Mouse (Mus musculus): ENCODE measurements at regions not wholly inside any gene's neighbourhood (a gene's known extent, or its start where the extent isn't known, plus 50 kb on each side); places are given as distances from the start of the nearest gene placed in this dataset.

GRCm38 (mm10) chr1:13795196-13795595 lies 2297.9 kb downstream of the 4930444P10Rik start:
- Histone ChIP-seq H3K27ac (ENCODE audit: insufficient read depth, low read depth, low read length) (no peak overlapping the region), H3K4me3 (ENCODE audit: insufficient read depth, low read length) (no peak overlapping the region), H3K4me1 (ENCODE audit: control insufficient read depth, insufficient read depth, low read length) (no peaks in the 10 kb centered on the region)
- TF ChIP-seq POLR2A (IDR thresholded peaks at IDR 0.05; ENCODE audit: borderline replicate concordance, low read depth, low read length): no peak
- TF ChIP-seq CTCF (IDR thresholded peaks at IDR 0.05; ENCODE audit: low read depth, low read length): no peak

GRCm38 (mm10) chr1:13789318-13790085 lies 2303.6 kb downstream of the 4930444P10Rik start:
- no peaks in the 10 kb centered on the region for H3K4me1 ChIP-seq (ENCODE audit: control insufficient read depth, insufficient read depth, low read length)
- TF ChIP-seq POLR2A (IDR thresholded peaks at IDR 0.05; ENCODE audit: borderline replicate concordance, low read depth, low read length): no peak
- peak; percentile 93 for TF ChIP-seq CTCF (IDR thresholded peaks at IDR 0.05; ENCODE audit: low read depth, low read length)
- no peak overlapping the region for H3K27ac ChIP-seq (ENCODE audit: insufficient read depth, low read depth, low read length)
- no peak overlapping the region for H3K4me3 ChIP-seq (ENCODE audit: insufficient read depth, low read length)

GRCm38 (mm10) chr1:13787016-13787415 lies 2306.1 kb downstream of the 4930444P10Rik start:
- TF ChIP-seq CTCF (IDR thresholded peaks at IDR 0.05; ENCODE audit: low read depth, low read length): no peak
- TF ChIP-seq POLR2A (IDR thresholded peaks at IDR 0.05; ENCODE audit: borderline replicate concordance, low read depth, low read length): no peak
- no peak overlapping the region for H3K27ac ChIP-seq (ENCODE audit: insufficient read depth, low read depth, low read length)
- H3K4me3 ChIP-seq (ENCODE audit: insufficient read depth, low read length): no peak overlapping the region
- no peaks in the 10 kb centered on the region for H3K4me1 ChIP-seq (ENCODE audit: control insufficient read depth, insufficient read depth, low read length)

- H3K4me1 ChIP-seq (ENCODE audit: control insufficient read depth, insufficient read depth, low read length): no peaks in the 10 kb centered on the region
- no peak overlapping the region for H3K27ac ChIP-seq (ENCODE audit: insufficient read depth, low read depth, low read length)
- H3K4me3 ChIP-seq (ENCODE audit: insufficient read depth, low read length): no peak overlapping the region
- TF ChIP-seq POLR2A (IDR thresholded peaks at IDR 0.05; ENCODE audit: borderline replicate concordance, low read depth, low read length) (no peak), CTCF (IDR thresholded peaks at IDR 0.05; ENCODE audit: low read depth, low read length) (no peak)
Measured at GRCm38 (mm10) chr1:13784396-13784795, 2308.7 kb downstream of the 4930444P10Rik start.

GRCm38 (mm10) chr1:13782633-13783032 lies 2310.5 kb downstream of the 4930444P10Rik start:
- H3K4me1 ChIP-seq (ENCODE audit: control insufficient read depth, insufficient read depth, low read length): no peaks in the 10 kb centered on the region
- no peak overlapping the region for H3K4me3 ChIP-seq (ENCODE audit: insufficient read depth, low read length)
- H3K27ac ChIP-seq (ENCODE audit: insufficient read depth, low read depth, low read length): no peak overlapping the region
- TF ChIP-seq CTCF (IDR thresholded peaks at IDR 0.05; ENCODE audit: low read depth, low read length) (no peak), POLR2A (IDR thresholded peaks at IDR 0.05; ENCODE audit: borderline replicate concordance, low read depth, low read length) (no peak)

GRCm38 (mm10) chr1:13772106-13772505 lies 2321.0 kb downstream of the 4930444P10Rik start:
- H3K4me1 ChIP-seq (ENCODE audit: control insufficient read depth, insufficient read depth, low read length): no peaks in the 10 kb centered on the region
- TF ChIP-seq CTCF (IDR thresholded peaks at IDR 0.05; ENCODE audit: low read depth, low read length) (no peak), POLR2A (IDR thresholded peaks at IDR 0.05; ENCODE audit: borderline replicate concordance, low read depth, low read length) (no peak)
- H3K4me3 ChIP-seq (ENCODE audit: insufficient read depth, low read length): no peak overlapping the region
- no peak overlapping the region for H3K27ac ChIP-seq (ENCODE audit: insufficient read depth, low read depth, low read length)

GRCm38 (mm10) chr1:13771014-13771463 lies 2322.1 kb downstream of the 4930444P10Rik start:
- H3K4me3 ChIP-seq (ENCODE audit: insufficient read depth, low read length): no peak overlapping the region
- H3K27ac ChIP-seq (ENCODE audit: insufficient read depth, low read depth, low read length): no peak overlapping the region
- TF ChIP-seq POLR2A (IDR thresholded peaks at IDR 0.05; ENCODE audit: borderline replicate concordance, low read depth, low read length) (no peak), CTCF (IDR thresholded peaks at IDR 0.05; ENCODE audit: low read depth, low read length) (no peak)
- H3K4me1 ChIP-seq (ENCODE audit: control insufficient read depth, insufficient read depth, low read length): no peaks in the 10 kb centered on the region

- no peak overlapping the region for H3K27ac ChIP-seq (ENCODE audit: insufficient read depth, low read depth, low read length)
- H3K4me1 ChIP-seq (ENCODE audit: control insufficient read depth, insufficient read depth, low read length): peaks cover 3% of the 10 kb centered on the region; the same call in 1 of the 2 replicates
- H3K4me3 ChIP-seq (ENCODE audit: insufficient read depth, low read length): no peak overlapping the region
- TF ChIP-seq POLR2A (IDR thresholded peaks at IDR 0.05; ENCODE audit: borderline replicate concordance, low read depth, low read length) (no peak), CTCF (IDR thresholded peaks at IDR 0.05; ENCODE audit: low read depth, low read length) (no peak)
Measured at GRCm38 (mm10) chr1:13752479-13752878, 2338.6 kb downstream of the A830018L16Rik start.

GRCm38 (mm10) chr1:13751381-13751780 lies 2337.5 kb downstream of the A830018L16Rik start:
- H3K4me3 ChIP-seq (ENCODE audit: insufficient read depth, low read length): no peak overlapping the region
- H3K4me1 ChIP-seq (ENCODE audit: control insufficient read depth, insufficient read depth, low read length): peaks cover 3% of the 10 kb centered on the region; the same call in 1 of the 2 replicates
- H3K27ac ChIP-seq (ENCODE audit: insufficient read depth, low read depth, low read length): no peak overlapping the region
- no peak for TF ChIP-seq POLR2A (IDR thresholded peaks at IDR 0.05; ENCODE audit: borderline replicate concordance, low read depth, low read length)
- TF ChIP-seq CTCF (IDR thresholded peaks at IDR 0.05; ENCODE audit: low read depth, low read length): no peak

Measured in bone marrow macrophage, adult 2 months (primary cell).